Mouse (Mus musculus): ENCODE results near the gene Olfr284.

Olfr284 gene

DNA sequence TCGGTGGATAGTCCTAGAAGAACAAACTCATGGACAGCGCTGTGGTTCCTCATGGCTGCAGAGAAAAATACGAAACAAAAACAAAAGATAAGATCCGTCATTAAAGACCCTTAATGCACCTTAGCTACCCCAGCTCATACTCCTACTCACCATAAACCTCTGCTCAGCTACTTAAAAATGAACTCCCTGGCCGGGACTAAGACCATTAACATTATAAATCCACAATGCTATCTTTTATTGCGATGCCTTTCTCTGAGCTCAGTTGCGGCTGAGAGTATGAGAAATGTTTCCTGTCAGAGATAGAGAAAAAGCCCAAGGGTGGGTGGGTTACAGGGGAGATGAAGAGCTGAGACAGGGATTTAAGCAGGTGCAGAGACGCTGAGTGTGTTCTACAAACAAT is at the start of gene Olfr284:
Gene Olfr284 (minus strand): TSS at position 101 of the 400 bp plus-strand sequence.
- no peak for DNase-seq

DNA sequence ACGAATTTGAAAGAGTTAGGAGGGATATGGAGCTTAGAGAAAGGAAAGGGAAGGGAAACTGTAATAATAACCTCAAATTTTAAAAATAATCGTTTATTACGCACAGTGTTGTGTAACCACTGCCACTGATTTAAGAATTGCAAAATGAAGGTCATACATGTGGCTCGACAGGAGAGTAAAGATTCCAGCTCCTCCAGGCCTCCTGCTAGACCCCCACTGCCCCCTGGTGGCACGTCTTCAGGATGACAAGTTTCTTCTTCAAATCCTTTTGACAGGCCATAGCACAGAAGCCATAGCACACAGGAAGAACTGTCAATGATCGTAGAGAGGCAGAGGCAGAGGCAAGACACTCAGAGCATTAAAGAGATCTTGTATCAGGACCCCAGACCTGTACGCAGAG is 49.0 kb upstream of the Olfr284 start:
- DNase-seq, result peak; percentile 39

DNA sequence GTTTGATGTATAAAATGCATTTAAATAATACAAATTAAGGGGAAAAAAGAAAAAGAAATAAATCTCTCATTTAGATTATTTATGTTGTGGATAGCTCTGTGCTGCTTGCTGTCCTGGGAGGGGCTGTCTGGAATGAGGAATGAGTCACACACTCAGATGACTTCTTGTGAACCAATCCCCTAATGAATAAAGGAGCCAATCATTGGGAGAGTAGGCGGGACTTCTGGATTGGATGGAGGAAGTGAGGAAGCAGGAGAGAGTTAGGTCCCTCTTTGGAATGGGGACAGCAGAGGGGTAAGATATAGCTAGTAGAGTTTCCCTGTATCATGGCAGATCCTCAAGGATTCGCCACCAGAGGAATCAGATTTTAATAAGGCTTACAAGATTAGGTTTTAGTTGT is 46.8 kb upstream of the Olfr284 start:
- no peak for DNase-seq

DNA sequence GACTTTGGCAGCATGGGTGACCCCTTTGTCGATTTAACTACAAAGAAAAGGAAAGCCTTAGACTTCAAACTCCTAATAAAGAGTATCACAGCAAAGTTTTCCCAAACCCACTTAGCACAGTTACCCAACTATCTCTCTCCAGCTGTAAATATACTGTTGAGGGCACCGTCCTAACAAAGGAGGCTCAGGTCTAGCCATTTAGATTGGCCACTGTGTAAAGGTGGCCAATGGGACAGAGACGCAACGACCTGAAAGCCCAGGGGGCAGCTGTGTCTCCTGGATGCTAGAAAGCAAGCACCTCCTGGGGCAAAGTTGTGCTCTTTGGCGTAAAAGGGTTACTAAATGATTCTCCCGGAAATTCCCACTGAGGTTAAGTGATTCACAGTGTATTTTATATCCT is 40.1 kb upstream of the Olfr284 start, which contains the start of gene Olfr283:
Gene Olfr283 (minus strand): TSS at position 101 of the 400 bp plus-strand sequence.
- no peak for DNase-seq

DNA sequence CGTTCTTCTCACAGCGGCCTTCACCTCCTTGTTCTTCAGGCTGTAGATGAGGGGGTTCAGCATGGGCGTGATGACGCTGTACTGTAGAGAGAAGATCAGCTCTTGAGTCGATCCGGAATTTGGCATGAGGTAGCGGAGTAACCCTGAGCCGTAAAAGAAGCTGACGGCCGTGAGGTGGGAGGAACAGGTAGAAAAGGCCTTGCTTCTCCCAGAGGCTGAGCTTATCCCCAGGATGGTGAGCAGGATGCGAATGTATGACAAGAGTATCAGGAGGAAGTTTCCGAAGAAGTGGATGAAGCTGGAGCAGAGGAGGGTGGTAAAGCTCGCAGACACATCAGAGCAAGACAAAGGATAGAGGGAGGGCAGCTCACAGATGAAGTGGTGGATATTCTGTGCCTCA is 37.4 kb upstream of the Olfr284 start:
- DNase-seq, result no peak

DNA sequence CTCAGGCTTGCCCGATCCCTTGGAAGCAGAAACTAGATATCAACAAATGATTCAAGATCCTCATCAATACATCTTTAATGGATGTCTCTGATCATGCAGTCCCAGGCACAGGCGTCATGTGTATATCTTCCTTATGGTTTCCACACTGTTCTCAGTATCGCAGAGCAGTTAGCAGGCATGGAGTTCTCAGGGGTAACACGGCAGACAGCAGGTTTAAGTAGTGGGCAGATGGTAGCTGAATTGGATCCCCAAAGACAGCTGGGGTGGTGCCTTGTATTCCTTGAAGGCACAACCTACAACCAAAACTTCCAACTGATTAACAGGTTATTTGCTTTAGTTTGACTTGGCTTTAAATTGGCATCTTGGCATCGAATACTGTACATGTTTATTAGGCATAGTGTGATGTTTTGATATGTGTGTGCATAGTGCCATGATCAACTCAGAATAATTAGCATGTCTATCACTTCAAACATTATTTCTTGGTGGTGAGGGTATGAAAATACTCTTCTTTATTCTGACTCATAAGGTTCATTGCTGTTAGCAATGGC is 23.5 kb downstream of the Olfr284 start, which contains the start of gene Olfr285:
Gene Olfr285 (minus strand): TSS at position 177 of the 548 bp plus-strand sequence.
- DNase-seq, result no peak

DNA sequence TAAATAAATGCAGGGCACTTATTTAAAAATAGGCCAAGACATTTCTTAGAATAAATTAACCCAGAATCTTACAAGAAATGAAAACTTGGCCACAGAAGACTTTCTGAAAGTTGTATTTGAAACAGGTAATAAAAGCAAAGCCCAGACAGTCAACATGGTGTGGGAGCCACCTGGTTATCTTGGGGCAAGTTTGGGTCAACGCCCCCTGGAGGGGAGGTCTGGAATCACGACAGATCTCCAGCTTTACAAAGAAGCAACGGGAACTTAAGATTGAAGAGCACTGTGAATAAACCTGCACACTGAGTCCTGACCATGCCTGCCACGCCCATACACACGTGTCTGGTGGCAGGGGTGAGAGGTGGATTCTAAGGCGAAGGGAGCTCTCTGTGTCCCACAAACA is 25.1 kb downstream of the Olfr284 start:
- DNase-seq, result no peak

DNA sequence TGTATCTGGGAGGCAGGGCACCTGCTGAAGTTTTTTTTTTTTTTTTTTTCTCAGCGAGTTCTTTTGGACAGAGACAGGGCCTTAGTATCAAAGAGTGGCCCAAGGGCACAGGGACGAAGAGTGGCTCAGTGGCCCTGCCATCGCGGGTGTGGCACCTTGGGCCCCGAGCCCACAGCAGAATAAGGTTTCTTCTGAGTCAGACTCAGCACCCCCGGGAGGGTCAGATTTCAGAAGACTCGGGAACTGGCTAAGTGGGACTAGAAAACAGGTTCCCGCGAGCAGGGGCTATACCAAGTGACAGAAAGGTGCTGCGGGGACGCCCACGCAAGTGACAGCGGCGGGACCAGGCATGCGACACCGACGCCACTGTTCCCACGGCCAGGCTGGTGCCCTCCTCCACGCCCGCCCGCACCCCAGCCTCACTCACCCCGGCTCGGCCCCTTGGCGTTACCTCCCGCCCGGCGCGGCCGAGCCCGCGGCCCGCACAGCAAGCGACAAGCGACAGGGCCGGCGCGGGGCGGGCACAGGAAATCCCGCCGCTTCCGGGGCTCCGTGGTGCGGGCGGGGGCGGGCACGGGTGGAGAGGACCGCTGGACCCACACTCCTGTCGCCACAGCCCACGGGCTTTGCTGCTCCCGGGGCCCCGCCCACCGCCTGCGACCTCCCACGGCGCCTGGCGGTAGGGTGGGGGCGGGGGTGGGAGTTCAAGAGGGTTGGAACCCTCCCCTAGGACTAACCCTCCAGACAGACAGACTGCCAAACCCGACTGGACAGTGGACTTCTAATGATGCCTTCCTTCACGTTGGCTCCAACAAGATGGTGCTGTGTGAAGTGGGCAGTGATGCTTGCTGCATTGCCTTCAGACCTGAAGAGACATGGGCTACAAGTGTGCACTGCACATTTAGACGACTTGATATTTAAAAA is 44.9 kb downstream of the Olfr284 start, which contains the start of gene Zfp641:
Gene Zfp641 (minus strand): TSS at position 534 of the 924 bp plus-strand sequence.
- DNase-seq, result peak; percentile 65

DNA sequence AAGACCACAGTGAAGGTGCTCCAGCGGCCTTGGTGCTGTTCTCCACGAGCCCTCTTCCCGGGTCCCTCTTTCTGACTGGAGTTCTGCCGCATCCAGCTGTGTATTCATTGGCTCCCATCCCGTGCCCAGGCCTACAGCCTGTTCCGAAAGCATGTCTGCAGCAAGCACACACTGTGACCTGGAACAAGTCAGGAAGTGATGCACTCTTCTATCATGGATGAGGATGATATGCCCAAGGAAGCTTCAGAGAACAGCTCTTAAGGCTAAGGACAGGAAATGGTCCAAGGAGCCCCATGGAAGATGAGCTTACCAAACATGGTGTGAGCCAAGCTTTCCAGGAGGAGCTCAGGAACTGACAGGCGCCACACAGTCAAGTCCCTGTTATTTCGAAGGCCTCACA is 47.1 kb downstream of the Olfr284 start:
- no peak for DNase-seq
